In the genomic region with DNA sequence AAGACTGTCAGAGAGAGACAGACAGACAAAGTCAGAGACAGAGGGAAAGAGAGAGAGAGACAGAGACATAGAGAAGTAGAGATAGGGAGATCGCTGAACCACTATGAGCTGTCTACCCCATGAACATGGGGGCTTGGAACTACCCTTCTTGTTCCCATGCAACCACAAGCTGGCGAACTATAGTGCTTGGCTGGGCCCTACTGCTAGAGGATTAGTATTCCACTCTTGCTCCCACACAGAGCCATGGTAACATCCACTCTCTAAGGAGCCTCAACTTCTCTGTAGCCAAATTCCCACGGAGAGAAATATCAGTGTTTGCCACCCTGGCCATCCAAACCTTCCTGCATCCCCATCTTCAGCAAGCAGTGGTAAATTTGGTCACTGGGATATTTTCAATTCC, we compare ENCODE assay signal across 22 mouse cellular contexts.
"Had no signal": no experiment of that assay in that cellular context is flagged by ENCODE, and none has a peak within 500 bp of the region (broad histone marks: within the 10 kb centered on the region; RNA-seq: fewer than 3 reads in every experiment).

No protein-coding gene starts in this region.

- H3K4me1 ChIP-seq: limb, embryonic 12.5 days; limb, embryonic 15.5 days; midbrain, embryonic 12.5 days; stomach, embryonic 15.5 days had no signal

- H3K27ac ChIP-seq: kidney, postnatal 0 days; left cerebral cortex, adult 2 months; limb, embryonic 12.5 days; limb, embryonic 15.5 days; liver, embryonic 14.5 days; macrophage; midbrain, embryonic 12.5 days; stomach, embryonic 15.5 days had no signal

- H3K27me3 ChIP-seq: limb, embryonic 12.5 days; limb, embryonic 15.5 days; midbrain, embryonic 12.5 days; stomach, embryonic 15.5 days had no signal

- H3K36me3 ChIP-seq: limb, embryonic 12.5 days; limb, embryonic 15.5 days; midbrain, embryonic 12.5 days; stomach, embryonic 15.5 days had no signal

- H3K9me3 ChIP-seq: limb, embryonic 12.5 days; midbrain, embryonic 12.5 days; stomach, embryonic 15.5 days had no signal

- ATAC-seq: intestine, postnatal 0 days; liver, postnatal 0 days; lung, postnatal 0 days had no signal

- DNase-seq: kidney, adult 2 months; kidney, postnatal 25 days; layer of hippocampus, adult 9-11 months; liver, postnatal 0 days; lung, embryonic 14.5 days; retina, postnatal 1 day; right cerebral cortex, postnatal 25 days; spleen, adult 18-20 months; thymus, postnatal 25 days had no signal

- H3K4me2 ChIP-seq: limb, embryonic 12.5 days; limb, embryonic 15.5 days; liver, embryonic 11.5 days; lung, embryonic 14.5 days; midbrain, embryonic 12.5 days; stomach, embryonic 15.5 days had no signal

- H3K9ac ChIP-seq: limb, embryonic 12.5 days; limb, embryonic 15.5 days; liver, embryonic 14.5 days; liver, postnatal 0 days; lung, embryonic 14.5 days; midbrain, embryonic 12.5 days; stomach, embryonic 15.5 days had no signal

- H3K4me3 ChIP-seq: layer of hippocampus, adult 2 months; left cerebral cortex, adult 2 months; limb, embryonic 12.5 days; limb, embryonic 15.5 days; midbrain, embryonic 12.5 days; myocyte; stomach, embryonic 15.5 days had no signal
